Mouse (Mus musculus): ENCODE measurements around the gene Prap1.

DNA sequence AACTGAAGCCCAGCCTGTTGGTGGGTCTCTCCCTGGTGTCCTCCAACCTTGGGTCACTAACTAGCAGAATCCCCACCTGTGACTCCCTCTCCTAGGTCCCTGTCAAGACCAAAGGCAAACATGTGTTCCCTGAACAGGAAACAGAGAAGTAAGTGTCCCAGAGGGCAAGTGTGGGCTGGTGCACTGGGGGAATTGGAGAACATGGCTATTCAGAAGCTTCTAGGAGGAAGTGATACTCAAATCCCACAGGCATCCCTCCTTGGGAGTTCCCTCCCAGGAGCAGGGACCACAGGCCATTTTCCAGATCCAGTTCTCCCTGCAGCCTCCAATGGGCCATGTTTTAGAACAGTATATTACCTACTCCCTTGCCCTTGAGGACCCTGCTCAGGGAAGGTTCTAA is 2.9 kb downstream of the Prap1 start:
- TF ChIP-seq POLR2AphosphoS2 (IDR thresholded peaks at IDR 0.05; ENCODE audit: insufficient read length, low read depth) = no peak
- no peak for TF ChIP-seq USF1 (IDR thresholded peaks at IDR 0.05; ENCODE audit: low read depth)
- TF ChIP-seq MYOG (IDR thresholded peaks at IDR 0.05; ENCODE audit: control insufficient read depth in 1 of 3, insufficient read depth in 1 of 3, insufficient read length in 2 of 3, low read depth in 2 of 3) = no peak
- TF ChIP-seq CEBPB (IDR thresholded peaks at IDR 0.05; ENCODE audit: insufficient read depth, poor library complexity, severe bottlenecking) = no peak
- TF ChIP-seq MYOD1 (IDR thresholded peaks at IDR 0.05; ENCODE audit: control insufficient read depth in 1 of 3, insufficient read length in 2 of 3, low read depth in 2 of 3) = no peak

All from myocyte (in vitro differentiated cells).